Mouse (Mus musculus) C2C12 (cell line): ENCODE data around the gene Prr5. TPM values are rescaled to one million over a fixed set of nuclear protein-coding genes. Genes with fewer than 3 reads are reported as not detected.
A peak's percentile ranks its signal among the peaks of the same experiment; 100 is the strongest.

Experiments used
- H3K27me3 ChIP-seq: one replicate; pipeline ENCODE4 v1.6.1; 2011; ENCODE audit not compliant: control insufficient read depth, insufficient read depth, insufficient read length
- H3K36me3 ChIP-seq: one replicate; pipeline ENCODE4 v1.6.1; 2011; ENCODE audit not compliant: control insufficient read depth, insufficient read depth
- H3K4me3 ChIP-seq: one replicate; pipeline ENCODE4 v1.5.1; 2011; ENCODE audit warnings: mild to moderate bottlenecking, control low read depth; ENCODE audit not compliant: poor library complexity, insufficient read depth, severe bottlenecking
- H3K79me2 ChIP-seq: one replicate; pipeline ENCODE4 v1.6.1; 2011; ENCODE audit not compliant: control insufficient read depth, insufficient read depth
- H3K79me3 ChIP-seq: one replicate; pipeline ENCODE4 v1.6.1; 2011; ENCODE audit warnings: low read depth, control low read depth
- H3ac ChIP-seq: one replicate; pipeline ENCODE3; 2011; ENCODE audit warnings: low read depth; ENCODE audit not compliant: control insufficient read depth, insufficient read length
- CEBPB ChIP-seq: IDR thresholded peaks from one replicate; pipeline ENCODE4 v1.6.1; 2011; ENCODE audit warnings: low read depth, mild to moderate bottlenecking, control low read depth, moderate library complexity
- CTCF ChIP-seq: IDR thresholded peaks from one replicate; pipeline ENCODE4 v1.5.1; 2011; ENCODE audit not compliant: control insufficient read depth, insufficient read depth, insufficient read length
- FOSL1 ChIP-seq: IDR thresholded peaks from one replicate; pipeline ENCODE4 v1.8.0; 2011; ENCODE audit warnings: mild to moderate bottlenecking, low read length; ENCODE audit not compliant: poor library complexity, insufficient read depth, severe bottlenecking
- MAX ChIP-seq: IDR thresholded peaks from one replicate; pipeline ENCODE4 v1.6.1; 2011; ENCODE audit warnings: mild to moderate bottlenecking, control low read depth
- MYOD1 ChIP-seq: IDR thresholded peaks from one replicate; pipeline ENCODE4 v1.6.1; 2011; ENCODE audit warnings: low read depth; ENCODE audit not compliant: control insufficient read depth, insufficient read length
- MYOG ChIP-seq: IDR thresholded peaks from one replicate; pipeline ENCODE4 v1.6.1; 2011; ENCODE audit not compliant: control insufficient read depth, insufficient read length; ENCODE audit errors: extremely low read depth
- USF1 ChIP-seq: IDR thresholded peaks from one replicate; pipeline ENCODE4 v1.6.1; 2011; ENCODE audit warnings: low read depth, mild to moderate bottlenecking, control low read depth, moderate library complexity
- polyA plus RNA-seq: library from polyadenylated mRNA; unstranded; fragments of >200 nt; fragmentation: generic; extraction: Trizol; gene quantifications from one replicate; pipeline ENCODE4 v1.2.1, GENCODE M21; 2012; ENCODE audit warnings: missing spikeins

Prr5 gene
- polyA plus RNA-seq, 1 experiment = 9.9 TPM

GRCm38 (mm10) chr15:84697611-84698011, 28.2 kb downstream of the Prr5 start:
- no peaks in the 10 kb centered on the region for H3K79me2 ChIP-seq
- no peaks in the 10 kb centered on the region for H3K79me3 ChIP-seq
- TF ChIP-seq MYOG (no peak), MYOD1 (no peak), FOSL1 (no peak), MAX (no peak), USF1 (no peak), CTCF (no peak), CEBPB (no peak)
- H3ac ChIP-seq = no peak overlapping the region
- H3K36me3 ChIP-seq = no peaks in the 10 kb centered on the region
- H3K4me3 ChIP-seq = no peak overlapping the region
- H3K27me3 ChIP-seq = no peaks in the 10 kb centered on the region

- no peaks in the 10 kb centered on the region for H3K79me2 ChIP-seq
- TF ChIP-seq MYOG (no peak), CTCF (no peak), MYOD1 (no peak), FOSL1 (no peak), USF1 (no peak), CEBPB (no peak), MAX (no peak)
- no peak overlapping the region for H3K4me3 ChIP-seq
- no peak overlapping the region for H3ac ChIP-seq
- no peaks in the 10 kb centered on the region for H3K27me3 ChIP-seq
- no peaks in the 10 kb centered on the region for H3K36me3 ChIP-seq
- no peaks in the 10 kb centered on the region for H3K79me3 ChIP-seq
Observed at GRCm38 (mm10) chr15:84698189-84698588, 28.8 kb downstream of the Prr5 start.

GRCm38 (mm10) chr15:84700147-84700794, 30.9 kb downstream of the Prr5 start:
- Histone ChIP-seq H3K79me3 (no peaks in the 10 kb centered on the region), H3ac (no peak overlapping the region), H3K27me3 (no peaks in the 10 kb centered on the region), H3K4me3 (no peak overlapping the region), H3K36me3 (no peaks in the 10 kb centered on the region), H3K79me2 (no peaks in the 10 kb centered on the region)
- no peak for TF ChIP-seq CEBPB
- TF ChIP-seq USF1 = no peak
- TF ChIP-seq CTCF = peak; percentile 95
- TF ChIP-seq FOSL1 = no peak
- TF ChIP-seq MAX = no peak
- TF ChIP-seq MYOD1 = no peak
- no peak for TF ChIP-seq MYOG

GRCm38 (mm10) chr15:84701947-84702346, 32.5 kb downstream of the Prr5 start:
- Histone ChIP-seq H3ac (no peak overlapping the region), H3K36me3 (no peaks in the 10 kb centered on the region), H3K27me3 (no peaks in the 10 kb centered on the region), H3K79me3 (no peaks in the 10 kb centered on the region), H3K4me3 (no peak overlapping the region), H3K79me2 (no peaks in the 10 kb centered on the region)
- TF ChIP-seq CTCF (peak; percentile 21), MYOG (no peak), FOSL1 (no peak), USF1 (no peak), MYOD1 (no peak), MAX (no peak)

GRCm38 (mm10) chr15:84702391-84703345, 33.2 kb downstream of the Prr5 start:
- Histone ChIP-seq H3K36me3 (no peaks in the 10 kb centered on the region), H3K79me3 (no peaks in the 10 kb centered on the region)
- no peak for TF ChIP-seq MAX

GRCm38 (mm10) chr15:84703992-84704391, 34.6 kb downstream of the Prr5 start:
- Histone ChIP-seq H3K4me3 (no peak overlapping the region), H3ac (no peak overlapping the region), H3K36me3 (no peaks in the 10 kb centered on the region), H3K79me3 (no peaks in the 10 kb centered on the region), H3K79me2 (no peaks in the 10 kb centered on the region), H3K27me3 (no peaks in the 10 kb centered on the region)
- TF ChIP-seq FOSL1 (no peak), CTCF (no peak), MYOG (no peak), MAX (no peak), CEBPB (no peak), USF1 (no peak), MYOD1 (no peak)

More at GRCm38 (mm10) chr15:84702391-84703345, 33.2 kb downstream of the Prr5 start:
- H3K79me2 ChIP-seq = no peaks in the 10 kb centered on the region
- H3K27me3 ChIP-seq = no peaks in the 10 kb centered on the region
- H3ac ChIP-seq = no peak overlapping the region
- H3K4me3 ChIP-seq = no peak overlapping the region
